ENCODE assay signal across 24 mouse cellular contexts in genomic region chr9:36494501-36495220, GRCm38 (mm10). TPM values are rescaled to one million over a fixed set of nuclear protein-coding genes. Genes with fewer than 3 reads are reported as not detected.
"Had no signal": no experiment of that assay in that cellular context is flagged by ENCODE, and none has a peak within 500 bp of the region (broad histone marks: within the 10 kb centered on the region; RNA-seq: fewer than 3 reads in every experiment).

No protein-coding gene starts in this region.

- H3K4me3 ChIP-seq: neural tube, embryonic 13.5 days; neural tube, embryonic 15.5 days; stomach, embryonic 15.5 days had no signal

- H3K27ac ChIP-seq: neural tube, embryonic 13.5 days; neural tube, embryonic 15.5 days; stomach, embryonic 15.5 days; stomach, postnatal 0 days had no signal

- H3K4me1 ChIP-seq: neural tube, embryonic 13.5 days; neural tube, embryonic 15.5 days; stomach, embryonic 15.5 days had no signal

- DNase-seq: retina, postnatal 1 day; right cerebral cortex, adult 18-20 months; right cerebral cortex, postnatal 14 days; right cerebral cortex, postnatal 25 days; right cerebral cortex, postnatal 4 days; spleen, adult 18-20 months; thymus, adult 18-20 months; thymus, postnatal 14 days; thymus, postnatal 25 days; thymus, postnatal 36 days; thymus, postnatal 4 days had no signal

- H3K27me3 ChIP-seq: neural tube, embryonic 13.5 days; neural tube, embryonic 15.5 days; stomach, embryonic 15.5 days had no signal

- H3K9ac ChIP-seq: neural tube, embryonic 13.5 days; neural tube, embryonic 15.5 days; stomach, embryonic 15.5 days had no signal

- H3K9me3 ChIP-seq: stomach, embryonic 15.5 days had no signal

- H3K36me3 ChIP-seq: neural tube, embryonic 13.5 days; neural tube, embryonic 15.5 days; stomach, embryonic 15.5 days had no signal

RNA-seq across cellular contexts. Expression of gene Gm9513, which starts 19.2 kb away (rescaled TPM):
- total RNA-seq: neutrophil, adult 5-6 weeks had no signal
- polyA plus RNA-seq: neural tube, embryonic 13.5 days; neural tube, embryonic 14.5 days; neural tube, embryonic 15.5 days; small intestine, adult 2 months; spleen, adult 2 months; stomach, embryonic 14.5 days; stomach, embryonic 15.5 days; stomach, embryonic 16.5 days; stomach, postnatal 0 days; testis, adult 2 months; thymus, postnatal 0 days; urinary bladder, adult 2 months had no signal

RNA-seq across cellular contexts. Expression of gene Gm5615, which starts 47.1 kb away (rescaled TPM):
- total RNA-seq: neutrophil, adult 5-6 weeks had no signal
- polyA plus RNA-seq: neural tube, embryonic 13.5 days; neural tube, embryonic 14.5 days; neural tube, embryonic 15.5 days; small intestine, adult 2 months; spleen, adult 2 months; stomach, embryonic 14.5 days; stomach, embryonic 15.5 days; stomach, embryonic 16.5 days; stomach, postnatal 0 days; testis, adult 2 months; thymus, postnatal 0 days; urinary bladder, adult 2 months had no signal
